Mouse (Mus musculus) forebrain, embryonic 13.5 days (tissue): ENCODE measurements around the gene Prss57. TPM values are rescaled to one million over a fixed set of nuclear protein-coding genes. Genes with fewer than 3 reads are reported as not detected.

Experiments used
- ATAC-seq: fragments of 200-750 bp; cut with Nextera tagmentation; 2 replicates; pipeline ENCODE4 v1.8.0; 2017
- H3K27ac ChIP-seq: fragments of 300-500 bp; sonication (generic); 2 replicates; pipeline ENCODE4 v1.5.1; 2015; ENCODE audit warnings: inconsistent platforms, mild to moderate bottlenecking, moderate library complexity
- H3K27me3 ChIP-seq: fragments of 300-500 bp; sonication (generic); 2 replicates; pipeline ENCODE4 v1.6.1; 2015; ENCODE audit warnings: mild to moderate bottlenecking, inconsistent platforms
- H3K36me3 ChIP-seq: fragments of 300-500 bp; sonication (generic); 2 replicates; pipeline ENCODE4 v1.6.1; 2015; ENCODE audit warnings: mild to moderate bottlenecking, inconsistent platforms; ENCODE audit not compliant: poor library complexity, severe bottlenecking
- H3K4me1 ChIP-seq: fragments of 300-500 bp; sonication (generic); 2 replicates; pipeline ENCODE4 v1.6.1; 2015; ENCODE audit warnings: inconsistent platforms
- H3K4me2 ChIP-seq: fragments of 300-500 bp; sonication (generic); 2 replicates; pipeline ENCODE4 v1.6.1; 2015; ENCODE audit warnings: inconsistent platforms, mild to moderate bottlenecking, moderate library complexity
- H3K4me3 ChIP-seq: fragments of 300-500 bp; sonication (generic); 2 replicates; pipeline ENCODE4 v1.5.1; 2015; ENCODE audit warnings: mild to moderate bottlenecking, inconsistent platforms
- H3K9ac ChIP-seq: fragments of 300-500 bp; sonication (generic); 2 replicates; pipeline ENCODE4 v1.6.1; 2015; ENCODE audit warnings: mild to moderate bottlenecking, inconsistent platforms
- H3K9me3 ChIP-seq: fragments of 300-500 bp; sonication (generic); replicated peaks from 2 replicates; pipeline ENCODE4 v1.6.1; 2016; ENCODE audit warnings: inconsistent platforms
- WGBS: fragments of 180-500 bp; shearing (Covaris S2); methylation state at CpG from one replicate; pipeline ENCODE4 v1.1.7; 2015; 5-methylcytosine and 5-hydroxymethylcytosine counted together
- polyA plus RNA-seq: library from polyadenylated mRNA; unstranded; fragments of >200 nt; fragmentation: Nextera tagmentation; extraction: Ambion mirVana; gene quantifications from 2 replicates; pipeline ENCODE4 v1.2.1, GENCODE M21; 2015

Gene Prss57
- polyA plus RNA-seq, 1 experiment from 2014 or later, result 0.09 TPM

- peaks cover 5% of the 10 kb centered on the region; the same call in 1 of the 2 replicates for H3K27me3 ChIP-seq
- H3K9ac ChIP-seq, result peak within 1 kb of the TSS; percentile 99
- H3K4me3 ChIP-seq, result peak within 1 kb of the TSS; percentile 94
- no peaks in the 10 kb centered on the region for H3K9me3 ChIP-seq
- peaks cover 38% of the 10 kb centered on the region for H3K4me1 ChIP-seq
- H3K4me2 ChIP-seq, result peak within 1 kb of the TSS; percentile 94
- 6% methylated on average over 45 of the region's 51 CpGs for WGBS
- H3K27ac ChIP-seq, result peak within 1 kb of the TSS; percentile 94
- peak; percentile 71 for ATAC-seq
- peaks cover 5% of the 10 kb centered on the region; the same call in 1 of the 2 replicates for H3K36me3 ChIP-seq
These were observed 2.4 kb upstream of the Prss57 start, which contains the start of gene Palm for GRCm38 (mm10) chr10:79793051-79793737. Palm (plus strand) TSS chr10:79793572.

GRCm38 (mm10) chr10:79792339-79793040 lies 1.7 kb upstream of the Prss57 start:
- Histone ChIP-seq H3K9ac (no peak overlapping the region), H3K4me3 (0 out of 2 replicates have a peak overlapping the region, but pooled peaks have one; percentile 94), H3K9me3 (no peaks in the 10 kb centered on the region), H3K4me2 (0 out of 2 replicates have a peak overlapping the region, but pooled peaks have one; percentile 94), H3K36me3 (peaks cover 5% of the 10 kb centered on the region; the same call in 1 of the 2 replicates), H3K4me1 (peaks cover 31% of the 10 kb centered on the region), H3K27ac (no peak overlapping the region), H3K27me3 (peaks cover 5% of the 10 kb centered on the region; the same call in 1 of the 2 replicates)
- 88% methylated on average over 5 of the region's 5 CpGs for WGBS
- ATAC-seq, result no peak

GRCm38 (mm10) chr10:79789581-79789980 lies 1.2 kb downstream of the Prss57 start:
- ATAC-seq, result no peak
- WGBS, result 54% methylated on average over 2 of the region's 2 CpGs
- Histone ChIP-seq H3K4me3 (no peak overlapping the region), H3K27ac (no peak overlapping the region), H3K36me3 (no peaks in the 10 kb centered on the region), H3K4me1 (peaks cover 4% of the 10 kb centered on the region), H3K9ac (no peak overlapping the region), H3K4me2 (no peak overlapping the region), H3K9me3 (no peaks in the 10 kb centered on the region), H3K27me3 (peaks cover 5% of the 10 kb centered on the region; the same call in 1 of the 2 replicates)

- Histone ChIP-seq H3K4me1 (no peaks in the 10 kb centered on the region), H3K9me3 (no peaks in the 10 kb centered on the region), H3K27me3 (peaks cover 10% of the 10 kb centered on the region), H3K27ac (no peak overlapping the region), H3K4me2 (no peak overlapping the region), H3K4me3 (no peak overlapping the region), H3K36me3 (no peaks in the 10 kb centered on the region), H3K9ac (no peak overlapping the region)
- ATAC-seq, result 0 out of 2 replicates have a peak, but pooled peaks have one; percentile 11
- WGBS, result 37% methylated on average over 7 of the region's 7 CpGs
These were observed 2.2 kb downstream of the Prss57 start for GRCm38 (mm10) chr10:79788386-79789158.

- Histone ChIP-seq H3K4me2 (no peak overlapping the region), H3K4me3 (no peak overlapping the region), H3K4me1 (peaks cover 16% of the 10 kb centered on the region), H3K36me3 (no peaks in the 10 kb centered on the region), H3K9ac (0 out of 2 replicates have a peak overlapping the region, but pooled peaks have one; percentile 16), H3K27me3 (peaks cover 37% of the 10 kb centered on the region), H3K27ac (no peak overlapping the region), H3K9me3 (no peaks in the 10 kb centered on the region)
- 41% methylated on average over 27 of the region's 27 CpGs for WGBS
- no peak for ATAC-seq
These were observed 6.6 kb downstream of the Prss57 start for GRCm38 (mm10) chr10:79783920-79784800.

GRCm38 (mm10) chr10:79783050-79783449 lies 7.7 kb downstream of the Prss57 start:
- H3K9ac ChIP-seq, result no peak overlapping the region
- peaks cover 48% of the 10 kb centered on the region for H3K27me3 ChIP-seq
- ATAC-seq, result no peak
- no peaks in the 10 kb centered on the region for H3K36me3 ChIP-seq
- no peaks in the 10 kb centered on the region for H3K9me3 ChIP-seq
- 63% methylated on average over 7 of the region's 7 CpGs for WGBS
- H3K4me1 ChIP-seq, result peaks cover 21% of the 10 kb centered on the region
- no peak overlapping the region for H3K27ac ChIP-seq
- H3K4me3 ChIP-seq, result no peak overlapping the region
- no peak overlapping the region for H3K4me2 ChIP-seq

- Histone ChIP-seq H3K27ac (no peak overlapping the region), H3K4me3 (no peak overlapping the region), H3K9ac (no peak overlapping the region), H3K9me3 (no peaks in the 10 kb centered on the region), H3K27me3 (peaks cover 59% of the 10 kb centered on the region), H3K4me1 (peaks cover 32% of the 10 kb centered on the region), H3K36me3 (no peaks in the 10 kb centered on the region), H3K4me2 (no peak overlapping the region)
- no peak for ATAC-seq
- 57% methylated on average over 5 of the region's 5 CpGs for WGBS
These were observed 8.8 kb downstream of the Prss57 start for GRCm38 (mm10) chr10:79781956-79782355.

- WGBS, result 31% methylated on average over 21 of the region's 21 CpGs
- no peaks in the 10 kb centered on the region for H3K36me3 ChIP-seq
- ATAC-seq, result no peak
- H3K9ac ChIP-seq, result no peak overlapping the region
- H3K27ac ChIP-seq, result no peak overlapping the region
- H3K27me3 ChIP-seq, result peaks cover 67% of the 10 kb centered on the region
- no peaks in the 10 kb centered on the region for H3K9me3 ChIP-seq
- H3K4me1 ChIP-seq, result peaks cover 34% of the 10 kb centered on the region
- no peak overlapping the region for H3K4me3 ChIP-seq
- peak overlapping the region; percentile 66 for H3K4me2 ChIP-seq
These were observed 9.6 kb downstream of the Prss57 start for GRCm38 (mm10) chr10:79781139-79781538.

- H3K4me3 ChIP-seq, result peak overlapping the region; percentile 37
- H3K36me3 ChIP-seq, result no peaks in the 10 kb centered on the region
- peak overlapping the region; percentile 66 for H3K4me2 ChIP-seq
- H3K27me3 ChIP-seq, result peaks cover 71% of the 10 kb centered on the region
- no peaks in the 10 kb centered on the region for H3K9me3 ChIP-seq
- peaks cover 34% of the 10 kb centered on the region for H3K4me1 ChIP-seq
- H3K9ac ChIP-seq, result no peak overlapping the region
- no peak for ATAC-seq
- no peak overlapping the region for H3K27ac ChIP-seq
- WGBS, result under 1% methylated on average over 13 of the region's 13 CpGs
These were observed 10.1 kb downstream of the Prss57 start for GRCm38 (mm10) chr10:79780664-79781015.

GRCm38 (mm10) chr10:79779784-79780663 lies 10.7 kb downstream of the Prss57 start:
- H3K9ac ChIP-seq, result no peak overlapping the region
- peak; percentile 91 for ATAC-seq
- peak overlapping the region; percentile 37 for H3K4me3 ChIP-seq
- peaks cover 34% of the 10 kb centered on the region for H3K4me1 ChIP-seq
- H3K36me3 ChIP-seq, result no peaks in the 10 kb centered on the region
- H3K4me2 ChIP-seq, result peak overlapping the region; percentile 66
- no peak overlapping the region for H3K27ac ChIP-seq
- peaks cover 1% of the 10 kb centered on the region for H3K9me3 ChIP-seq
- WGBS, result 1% methylated on average over 55 of the region's 55 CpGs
- H3K27me3 ChIP-seq, result peaks cover 71% of the 10 kb centered on the region
